Mouse (Mus musculus): ENCODE data around the gene Lrrc1. TPM values are rescaled to one million over a fixed set of nuclear protein-coding genes. Genes with fewer than 3 reads are reported as not detected.
A peak's percentile ranks its signal among the peaks of the same experiment; 100 is the strongest.

The Lrrc1 gene
- total RNA-seq, 2 experiments from 2014 or later = 6.8 to 8.1 TPM

GRCm38 (mm10) chr9:77402971-77403370, 141.7 kb downstream of the Lrrc1 start:
- no peak for DNase-seq (ENCODE audit: extremely low spot score in 1 of 2, low spot score in 1 of 2)

GRCm38 (mm10) chr9:77399801-77400200, 144.9 kb downstream of the Lrrc1 start:
- no peak for DNase-seq (ENCODE audit: extremely low spot score in 1 of 2, low spot score in 1 of 2)

GRCm38 (mm10) chr9:77398856-77399631, 145.6 kb downstream of the Lrrc1 start:
- DNase-seq (ENCODE audit: extremely low spot score in 1 of 2, low spot score in 1 of 2) = no peak

- DNase-seq (ENCODE audit: extremely low spot score in 1 of 2, low spot score in 1 of 2) = no peak
Measured at GRCm38 (mm10) chr9:77397027-77397426, 147.6 kb downstream of the Lrrc1 start.

GRCm38 (mm10) chr9:77391248-77391647, 153.4 kb downstream of the Lrrc1 start:
- no peak for DNase-seq (ENCODE audit: extremely low spot score in 1 of 2, low spot score in 1 of 2)

GRCm38 (mm10) chr9:77388956-77389355, 155.7 kb downstream of the Lrrc1 start:
- no peak for DNase-seq (ENCODE audit: extremely low spot score in 1 of 2, low spot score in 1 of 2)

GRCm38 (mm10) chr9:77386751-77387150, 157.9 kb downstream of the Lrrc1 start:
- no peak for DNase-seq (ENCODE audit: extremely low spot score in 1 of 2, low spot score in 1 of 2)

- DNase-seq (ENCODE audit: extremely low spot score in 1 of 2, low spot score in 1 of 2) = no peak
Measured at GRCm38 (mm10) chr9:77385611-77386010, 159.1 kb downstream of the Lrrc1 start.

- no peak for DNase-seq (ENCODE audit: extremely low spot score in 1 of 2, low spot score in 1 of 2)
Measured at GRCm38 (mm10) chr9:77384651-77385050, 160.0 kb downstream of the Lrrc1 start.

- DNase-seq (ENCODE audit: extremely low spot score in 1 of 2, low spot score in 1 of 2) = no peak
Measured at GRCm38 (mm10) chr9:77383951-77384350, 160.7 kb downstream of the Lrrc1 start.

- DNase-seq (ENCODE audit: extremely low spot score in 1 of 2, low spot score in 1 of 2) = no peak
Measured at GRCm38 (mm10) chr9:77382514-77382913, 162.2 kb downstream of the Lrrc1 start.

- DNase-seq (ENCODE audit: extremely low spot score in 1 of 2, low spot score in 1 of 2) = peak; percentile 79 to 94
Measured at GRCm38 (mm10) chr9:77381565-77381964, 163.1 kb downstream of the Lrrc1 start.

Small RNAs within 50 kb of the gene (microRNA-seq; reads per million reads assigned to microRNA genes)
- gene Gm25250 = 0 reads per million in 2 experiments

Other genes with a start within 250 kb of the Lrrc1 start
- gene Mlip, start 191.9 kb downstream of the Lrrc1 start, total RNA-seq (2021) = 10 to 100 TPM; 41.8 to 57.7 TPM
- gene Klhl31, start 91.6 kb upstream of the Lrrc1 start, total RNA-seq (2021) = under 1 TPM in 1 of 2 experiments, not detected in 1; 0.05 TPM
- 10 to 100 TPM; 46.2 to 47.5 TPM for gene Gclc, start 209.7 kb upstream of the Lrrc1 start, total RNA-seq (2021)

Measured in layer of hippocampus, postnatal 25 days (tissue).